Mouse (Mus musculus): ENCODE measurements around the gene Bcap31.

Gene Bcap31

DNA sequence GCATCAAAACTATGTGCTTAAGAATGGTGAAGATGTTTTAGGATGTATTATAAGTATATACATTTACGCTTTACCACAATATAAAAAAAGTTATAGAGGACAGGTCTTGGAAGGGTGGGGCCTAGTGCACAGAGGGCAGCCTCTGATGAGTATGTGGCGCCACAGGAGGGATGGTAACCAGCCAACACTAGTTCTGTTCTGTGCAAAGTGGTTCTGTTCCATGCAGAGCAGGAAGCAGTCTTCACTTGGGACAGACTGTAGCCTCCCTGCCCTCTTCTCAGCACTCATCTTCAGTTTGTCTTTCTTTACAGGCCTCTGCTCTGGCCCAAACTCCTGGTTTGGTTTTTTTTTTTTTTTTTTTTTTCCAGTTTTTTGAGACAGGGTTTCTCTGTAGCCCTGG, 31.8 kb downstream of the Bcap31 start:
- DNase-seq (ENCODE audit: low read depth), result no peak

DNA sequence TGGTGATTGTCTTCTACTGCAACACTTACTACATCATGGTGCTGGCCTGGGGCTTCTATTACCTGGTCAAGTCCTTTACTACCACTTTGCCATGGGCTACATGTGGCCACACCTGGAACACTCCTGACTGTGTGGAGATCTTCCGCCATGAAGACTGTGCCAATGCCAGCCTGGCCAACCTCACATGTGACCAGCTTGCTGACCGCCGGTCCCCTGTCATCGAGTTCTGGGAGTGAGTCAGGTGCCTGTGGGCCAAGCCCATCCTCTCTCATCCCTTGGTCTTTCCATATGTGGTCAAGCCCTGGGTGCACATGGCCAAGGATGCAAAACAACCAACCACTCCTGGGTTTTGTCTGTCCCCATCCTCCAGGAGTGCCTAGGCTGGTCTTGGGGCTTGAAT, 39.3 kb downstream of the Bcap31 start:
- DNase-seq (ENCODE audit: low read depth), result no peak

DNA sequence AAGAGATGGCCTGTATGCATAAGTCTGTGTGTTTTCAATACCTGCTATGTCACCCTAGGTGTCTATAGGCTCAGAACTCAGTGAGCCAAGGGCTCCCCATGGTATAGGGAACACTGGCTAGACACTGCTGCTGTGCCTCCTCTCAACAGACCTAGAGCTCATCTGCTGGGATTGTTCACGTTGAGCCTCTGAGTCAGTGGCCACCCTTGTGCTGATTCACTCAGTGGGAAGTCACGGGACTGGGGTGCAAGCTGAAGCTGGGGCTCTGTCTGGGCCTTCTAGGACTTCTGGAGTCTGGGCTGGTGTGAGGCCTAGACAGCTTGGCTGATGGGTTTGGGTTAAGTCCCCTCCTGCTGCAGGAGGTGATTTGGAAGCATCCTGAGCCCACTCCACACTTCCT, 40.7 kb downstream of the Bcap31 start:
- DNase-seq (ENCODE audit: low read depth), result no peak

DNA sequence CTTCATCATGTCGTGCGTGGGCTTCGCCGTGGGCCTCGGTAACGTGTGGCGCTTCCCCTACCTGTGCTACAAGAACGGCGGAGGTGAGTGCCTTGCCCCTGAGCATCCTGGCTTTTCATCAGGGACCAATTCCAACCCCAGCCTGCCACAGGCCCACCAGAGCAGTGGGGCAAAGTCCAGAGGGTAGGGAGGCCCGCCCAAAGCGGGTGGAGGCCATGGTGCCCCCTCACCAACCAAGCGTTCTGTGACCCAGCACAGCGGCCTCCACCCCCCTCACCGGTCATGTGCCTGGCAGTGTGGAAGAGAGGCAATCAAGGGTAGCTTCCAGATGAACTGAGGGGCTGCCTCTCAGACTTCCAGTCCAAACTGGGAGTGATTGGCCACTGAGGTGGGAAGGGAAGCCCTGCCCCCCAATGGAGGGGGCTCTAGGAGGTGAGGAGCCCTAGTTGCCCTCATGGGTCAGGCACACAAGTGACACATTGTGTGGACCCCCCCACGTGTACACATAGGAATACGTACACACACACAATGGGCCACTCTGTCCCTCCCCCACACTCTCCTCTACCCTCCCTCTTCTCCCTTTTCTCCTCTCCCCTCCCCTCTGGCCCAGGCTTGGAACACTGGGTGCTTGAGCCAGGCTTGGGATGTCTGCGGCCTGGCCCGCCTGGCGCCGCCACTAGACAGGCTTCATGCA, 41.9 kb downstream of the Bcap31 start:
- DNase-seq (ENCODE audit: low read depth), result no peak

DNA sequence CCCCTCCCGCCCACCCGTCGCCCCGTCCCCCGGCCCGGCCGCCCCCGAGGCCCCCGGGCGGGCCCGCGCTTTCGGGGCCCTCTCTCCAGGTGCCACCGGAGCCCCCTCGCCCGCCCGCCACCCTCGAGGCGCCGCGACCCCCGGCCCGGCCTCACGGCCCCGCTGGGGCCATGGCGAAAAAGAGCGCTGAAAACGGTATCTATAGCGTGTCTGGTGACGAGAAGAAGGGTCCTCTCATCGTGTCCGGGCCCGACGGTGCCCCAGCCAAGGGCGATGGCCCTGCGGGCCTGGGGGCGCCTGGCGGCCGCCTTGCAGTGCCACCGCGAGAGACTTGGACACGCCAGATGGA, 42.4 kb downstream of the Bcap31 start:
- no peak for DNase-seq (ENCODE audit: low read depth)

DNA sequence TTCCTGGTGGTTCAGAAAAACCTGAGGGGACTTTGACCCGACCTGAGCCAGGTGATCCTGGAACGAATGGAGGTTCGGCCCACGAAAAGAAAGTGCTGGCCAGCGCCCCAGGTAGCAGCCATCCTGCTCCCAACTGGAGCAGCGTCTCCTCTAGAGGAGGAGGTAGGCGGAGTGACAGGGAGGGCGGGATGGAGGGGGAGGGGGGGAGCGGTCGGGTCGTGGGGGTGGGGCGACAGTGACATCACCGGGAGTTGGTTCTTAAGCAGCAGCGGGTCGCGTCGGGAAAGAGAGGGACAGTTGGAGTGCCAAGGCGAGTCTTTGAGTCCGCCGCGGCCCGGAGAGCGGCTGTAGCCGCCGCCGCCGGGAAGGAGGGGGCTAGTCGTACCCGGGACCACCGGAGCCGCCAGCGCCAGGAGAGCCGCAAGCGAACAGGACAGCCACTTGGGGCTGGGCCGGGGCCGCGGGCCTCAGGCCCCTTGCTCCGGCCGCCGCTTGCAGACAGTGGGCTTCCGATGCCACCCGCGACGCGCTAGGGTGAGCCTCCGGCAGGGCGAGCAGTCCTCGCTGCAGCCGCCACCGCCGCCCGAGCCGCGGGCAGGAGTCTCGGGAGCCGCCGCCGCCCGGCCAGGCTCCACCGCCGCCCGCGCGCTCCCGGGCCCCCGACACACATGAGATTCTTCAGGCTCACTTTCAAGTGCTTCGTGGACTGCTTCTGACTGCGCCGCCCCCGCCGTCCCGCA, 42.9 kb downstream of the Bcap31 start, which contains the start of gene Slc6a8:
Gene Slc6a8, plus strand, starts transcription at position 272 of the 740 bp plus-strand sequence.
- no peak for DNase-seq (ENCODE audit: low read depth)

DNA sequence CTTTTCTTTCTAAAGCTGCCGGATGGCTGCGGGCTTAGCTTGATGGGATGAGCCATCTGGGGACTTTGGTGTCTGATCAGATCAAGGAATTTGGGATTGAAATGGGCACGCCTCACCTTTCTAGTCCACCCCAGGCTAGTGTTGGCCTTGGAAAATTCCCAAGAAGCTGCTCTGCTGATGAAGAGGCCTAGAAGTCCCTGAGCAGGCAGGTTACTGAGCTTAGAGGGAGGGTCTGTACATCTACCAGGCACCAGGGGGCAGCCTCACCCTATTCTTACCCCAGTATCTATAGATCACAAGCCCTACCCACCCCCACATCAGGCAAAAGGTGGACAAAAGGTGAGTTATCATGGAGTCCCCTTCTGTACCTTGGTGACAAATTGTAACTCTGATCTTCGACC, 43.9 kb downstream of the Bcap31 start:
- DNase-seq (ENCODE audit: low read depth), result peak; percentile 31

DNA sequence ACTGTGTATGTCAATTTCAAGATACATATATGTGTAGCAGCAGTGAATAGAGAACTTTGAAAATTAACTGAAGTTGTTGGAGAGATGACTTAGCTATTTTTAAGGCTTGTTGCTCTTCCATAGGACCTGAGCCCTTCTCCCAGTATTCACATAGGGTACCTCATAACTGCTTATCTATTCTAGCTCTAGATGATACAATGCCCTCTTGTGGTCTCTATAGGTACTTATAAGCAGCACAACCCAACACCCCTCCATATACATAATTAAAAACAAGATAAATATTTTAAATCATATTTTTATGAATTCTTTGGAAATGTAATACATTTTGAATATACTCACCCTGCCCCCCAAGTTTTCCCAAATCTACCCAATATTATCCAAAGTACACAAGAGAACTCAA, 52.8 kb downstream of the Bcap31 start:
- peak; percentile 44 for DNase-seq (ENCODE audit: low read depth)

DNA sequence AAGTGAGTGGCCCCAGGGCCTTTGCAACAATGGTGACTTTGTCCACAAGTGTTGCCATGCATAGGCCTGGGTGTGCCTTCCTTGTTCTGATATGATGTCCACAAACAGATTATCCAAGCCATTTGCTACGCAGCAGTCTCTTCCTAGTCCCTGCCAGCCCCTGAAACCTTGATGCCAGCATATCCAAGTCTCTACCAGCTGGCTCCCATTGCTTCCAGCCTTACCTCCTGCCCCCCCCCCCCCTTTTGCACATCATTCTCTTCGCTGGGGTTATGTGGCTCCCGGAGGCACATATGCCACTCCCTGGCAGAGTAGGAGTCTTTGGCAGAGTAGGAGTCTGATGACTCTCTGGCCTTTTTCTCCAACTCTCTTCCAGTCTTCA, 55.7 kb downstream of the Bcap31 start:
- no peak for DNase-seq (ENCODE audit: low read depth)

DNA sequence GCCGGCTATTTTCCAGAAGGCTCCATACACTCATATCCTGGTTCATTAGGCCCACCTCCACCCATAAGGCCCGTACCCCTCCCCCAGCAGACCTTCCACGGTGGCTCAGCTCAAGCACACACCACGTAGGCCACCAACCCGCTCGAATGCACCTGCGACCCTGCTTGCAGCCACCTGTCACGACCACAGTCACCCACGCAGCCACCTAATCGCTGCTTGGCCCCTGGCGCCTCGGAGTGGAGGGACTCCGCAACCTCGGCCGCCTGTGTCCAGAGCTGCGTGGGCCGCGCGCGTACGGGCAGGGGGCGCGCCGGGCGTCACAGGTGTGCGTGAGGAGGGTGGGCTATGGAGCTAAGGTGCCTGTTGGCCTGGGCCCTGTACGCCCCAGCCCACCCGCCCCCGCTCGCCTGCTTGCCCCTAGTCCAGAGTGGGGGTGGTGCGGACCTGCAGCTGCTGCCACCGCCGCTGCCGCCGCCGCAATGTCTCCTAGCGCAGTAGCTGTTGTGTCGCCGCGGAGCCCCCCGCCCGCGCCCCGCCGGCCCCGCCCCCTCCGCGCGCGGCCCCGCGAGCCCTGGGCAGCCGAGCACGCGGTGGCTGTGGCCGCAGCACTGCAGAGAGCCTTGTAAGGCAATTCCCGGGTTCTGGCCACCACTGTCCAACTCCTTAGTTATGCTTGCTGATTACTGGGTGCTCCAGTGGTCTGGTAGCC, 56.2 kb downstream of the Bcap31 start, which contains the start of gene Pnck:
Gene Pnck, minus strand, starts transcription at position 543 of the 709 bp plus-strand sequence.
- no peak for DNase-seq (ENCODE audit: low read depth)

DNA sequence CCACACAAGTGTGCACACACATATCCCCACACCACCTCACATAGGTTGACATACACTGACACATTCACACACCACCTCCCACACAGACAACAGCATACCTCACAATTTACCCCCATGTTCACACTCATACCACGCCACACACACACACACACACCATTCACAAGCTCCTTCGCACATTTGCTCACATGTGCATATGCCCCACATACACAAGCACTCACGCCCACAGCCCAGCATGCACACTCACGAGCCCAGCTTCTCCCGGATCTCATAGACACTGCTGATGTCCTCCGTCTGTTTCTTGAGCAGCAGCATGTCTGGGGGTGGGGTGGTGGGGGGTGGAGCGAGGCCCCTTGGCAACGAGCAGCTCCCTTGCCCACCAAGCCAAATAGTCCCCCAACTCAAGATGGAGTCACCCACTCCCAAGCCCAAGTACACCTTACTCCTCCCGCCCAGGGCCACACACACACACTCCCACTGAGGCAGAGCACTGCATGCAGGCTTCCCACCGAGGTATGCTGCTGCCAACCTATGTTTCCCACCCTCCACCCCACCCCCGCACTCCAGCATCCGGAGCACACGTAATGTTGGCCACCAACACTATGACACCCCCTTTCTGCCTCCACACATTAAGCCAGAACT, 56.9 kb downstream of the Bcap31 start:
- no peak for DNase-seq (ENCODE audit: low read depth)

DNA sequence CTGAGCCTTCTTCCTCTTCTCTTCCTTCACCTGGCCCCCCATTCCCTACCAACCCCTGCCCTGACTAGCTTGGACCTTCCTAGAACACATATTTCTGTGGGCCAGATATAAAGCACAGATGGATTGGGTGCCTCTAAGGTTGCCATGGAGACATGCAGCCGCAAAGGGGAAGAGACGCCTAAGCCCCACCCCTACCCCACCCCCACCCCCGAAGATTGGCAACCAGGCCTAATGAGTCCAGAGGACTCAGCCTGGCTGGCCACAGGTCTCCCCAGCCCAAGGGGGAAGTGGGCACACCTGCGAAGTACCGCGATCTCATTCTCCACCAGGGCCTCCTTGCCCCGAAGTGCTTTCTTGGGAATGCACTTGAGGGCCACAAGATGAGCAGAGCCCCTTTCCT, 57.6 kb downstream of the Bcap31 start:
- DNase-seq (ENCODE audit: low read depth), result no peak

DNA sequence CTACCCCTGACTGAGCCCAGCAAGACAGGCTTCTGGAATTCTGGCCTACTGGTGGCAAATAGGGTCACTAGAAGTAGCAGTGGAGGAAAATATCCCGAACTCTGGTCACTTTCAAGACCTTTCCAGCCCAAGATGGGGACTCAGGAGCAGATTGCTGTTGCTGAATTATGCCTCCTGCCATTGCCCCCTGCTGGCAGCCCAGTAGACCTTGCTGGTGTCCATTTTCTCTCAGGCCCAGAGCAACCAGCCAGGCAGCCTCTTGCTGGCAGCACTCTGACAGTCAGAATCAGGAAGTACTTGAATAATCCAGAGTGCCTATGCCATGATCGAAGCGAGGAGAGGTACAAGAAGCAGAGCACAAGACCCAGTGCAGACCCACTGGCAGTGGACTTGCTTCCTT, 60.4 kb downstream of the Bcap31 start:
- DNase-seq (ENCODE audit: low read depth), result peak; percentile 81

DNA sequence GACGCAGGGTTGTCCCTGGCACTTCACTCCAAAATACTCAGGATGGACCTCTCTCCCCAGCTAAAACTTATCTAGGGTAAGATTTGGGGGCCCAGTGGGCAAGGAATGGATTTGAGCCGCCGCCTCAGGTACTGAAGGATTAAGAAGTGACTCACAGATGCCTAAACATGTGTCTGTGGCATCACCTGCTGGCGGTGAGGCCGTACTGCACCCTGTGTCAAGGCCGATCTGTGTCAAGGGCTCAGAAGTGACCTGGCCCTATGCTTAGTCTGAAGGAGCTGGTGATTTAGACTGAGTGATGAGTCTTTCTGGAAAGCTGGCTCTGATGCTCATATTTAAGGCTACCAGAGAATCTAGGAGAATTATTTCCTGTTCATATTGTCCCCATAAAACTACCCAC, 61.8 kb downstream of the Bcap31 start:
- DNase-seq (ENCODE audit: low read depth), result peak; percentile 82

DNA sequence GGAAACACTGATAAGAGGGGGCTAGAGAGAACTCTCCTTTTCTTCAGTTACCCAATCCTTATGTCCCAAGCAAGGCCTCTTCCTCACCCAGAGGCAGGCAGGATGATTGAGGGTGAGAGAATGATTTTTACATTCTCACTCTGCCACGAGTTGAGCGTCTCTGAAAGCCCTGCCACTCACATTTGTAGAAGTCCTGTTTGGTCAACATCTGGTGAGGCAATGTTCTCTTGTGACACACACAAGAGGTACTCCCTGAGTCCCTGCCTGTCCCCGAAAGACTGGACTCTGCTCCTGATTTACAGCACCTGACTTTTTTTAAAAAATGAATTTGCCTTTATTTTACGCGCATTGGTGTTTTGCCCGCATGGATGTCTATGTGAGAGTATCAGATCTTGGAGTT, 62.6 kb downstream of the Bcap31 start:
- peak; percentile 23 for DNase-seq (ENCODE audit: low read depth)

DNA sequence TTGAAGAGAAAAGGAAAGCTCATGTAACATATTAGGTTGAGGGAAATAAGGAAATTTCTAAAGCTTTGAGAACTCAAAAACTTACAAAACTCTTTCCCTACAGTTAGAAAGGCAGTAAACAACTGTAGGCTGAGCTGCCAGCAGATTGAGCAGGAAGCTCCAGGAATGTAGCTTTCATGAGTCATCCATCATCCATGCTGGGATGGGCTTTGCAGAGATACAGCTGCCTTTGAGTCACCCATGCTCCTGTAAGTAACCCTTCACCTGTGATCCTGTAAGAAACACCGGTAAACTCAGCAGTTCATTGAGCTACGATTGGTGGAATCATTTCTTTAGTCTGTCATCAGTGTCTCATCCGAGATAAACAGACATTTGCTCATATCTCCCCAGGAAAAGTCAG, 65.1 kb downstream of the Bcap31 start:
- no peak for DNase-seq (ENCODE audit: low read depth)

DNA sequence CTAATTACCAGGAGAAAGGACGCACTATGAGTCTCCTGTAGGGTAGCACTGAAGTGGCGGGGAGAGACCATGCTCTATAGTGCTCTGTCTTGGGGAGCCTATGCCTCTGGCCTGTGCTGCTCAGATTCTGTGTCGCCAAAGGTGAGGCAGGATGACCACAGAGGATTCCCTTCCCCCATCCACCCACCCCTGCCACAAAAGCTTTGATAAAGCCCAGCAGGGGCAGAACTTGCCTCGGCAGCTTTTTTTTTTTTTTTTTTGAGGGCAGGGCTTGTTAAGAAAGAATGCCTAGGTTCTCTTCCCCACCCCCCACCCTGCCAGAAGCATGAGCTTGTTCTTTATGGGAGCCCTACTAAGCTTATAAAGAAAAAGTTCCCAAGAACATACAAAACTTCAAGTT, 70.9 kb downstream of the Bcap31 start:
- DNase-seq (ENCODE audit: low read depth), result no peak

DNA sequence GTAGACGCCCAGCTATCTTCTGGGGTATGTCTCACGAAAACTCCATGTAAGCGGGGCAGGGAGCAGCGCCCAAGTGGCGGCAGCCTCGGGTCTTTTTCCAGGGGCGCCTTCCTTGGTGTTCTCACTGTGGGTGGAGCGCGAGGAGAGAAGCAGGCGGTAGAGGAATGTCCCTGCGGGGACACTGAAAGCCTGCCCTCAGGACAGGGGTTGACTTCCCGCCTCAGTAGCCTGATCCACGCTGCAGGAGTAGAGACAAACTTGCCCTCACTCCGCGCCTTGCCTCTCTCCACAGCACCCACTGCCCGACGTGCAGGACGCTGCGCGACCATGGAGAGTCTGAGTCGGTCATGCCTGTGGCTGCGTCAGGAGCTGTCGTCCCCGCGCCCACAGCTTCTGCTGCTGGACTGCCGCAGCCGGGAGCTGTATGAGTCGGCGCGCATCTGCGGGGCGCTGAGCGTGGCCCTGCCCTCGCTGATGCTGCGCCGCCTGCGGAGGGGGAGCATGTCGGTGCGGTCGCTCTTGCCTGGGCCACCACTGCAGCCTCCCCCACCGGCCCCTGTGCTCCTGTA, 76.0 kb downstream of the Bcap31 start:
- DNase-seq (ENCODE audit: low read depth), result no peak

DNA sequence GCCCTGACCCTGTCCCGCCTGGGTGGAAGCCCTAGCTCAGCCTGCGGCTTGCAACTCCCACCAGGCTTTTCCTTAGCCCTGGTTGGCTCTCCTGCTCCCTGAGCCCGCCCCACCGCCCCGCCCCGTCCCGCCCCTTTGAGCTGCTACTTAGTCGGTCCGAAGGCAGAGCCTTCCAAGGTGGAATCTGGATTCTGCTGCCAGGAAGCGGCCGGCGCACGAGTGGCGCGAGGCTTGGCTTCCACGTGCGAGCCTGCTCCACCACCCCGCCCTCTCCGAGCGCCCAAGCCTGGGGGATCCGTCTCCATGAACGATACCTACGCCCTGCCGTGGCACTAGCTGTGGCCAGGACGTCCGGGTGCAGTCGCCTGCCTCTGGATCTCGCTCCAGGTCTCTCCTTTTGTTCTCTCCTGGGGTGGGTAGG, 76.7 kb downstream of the Bcap31 start, which contains the start of gene Dusp9:
Gene Dusp9, plus strand, starts transcription at position 165 of the 421 bp plus-strand sequence.
- DNase-seq (ENCODE audit: low read depth), result no peak

DNA sequence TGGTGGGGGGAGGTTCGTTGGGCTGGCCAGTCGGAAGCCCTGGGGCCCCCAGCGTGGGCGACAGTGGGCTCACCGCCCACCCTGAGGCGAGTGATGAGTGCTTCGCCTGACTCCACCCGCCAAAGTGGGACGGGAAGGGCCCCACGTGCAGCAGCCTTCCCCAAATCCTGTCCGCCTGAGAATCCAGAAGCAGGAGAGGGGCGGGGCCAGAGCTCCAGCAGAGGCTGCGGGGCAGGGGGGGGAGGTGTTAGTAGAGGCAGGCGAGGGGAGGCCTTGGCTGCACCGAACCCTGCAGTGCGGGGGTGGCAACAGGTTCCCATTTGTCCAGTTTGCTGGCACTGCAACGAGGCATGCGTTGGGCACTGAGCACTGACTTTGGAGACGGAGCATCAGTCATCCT, 78.6 kb downstream of the Bcap31 start:
- no peak for DNase-seq (ENCODE audit: low read depth)

All from 416B (cell line).